Mouse (Mus musculus) ES-E14 (cell line): ENCODE measurements around the gene Map4k2. TPM values are rescaled to one million over a fixed set of nuclear protein-coding genes. Genes with fewer than 3 reads are reported as not detected.

Experiments
- DNase-seq: peaks from one replicate; pipeline ENCODE4 v3.0.0-alpha.2; 2013; ENCODE audit warnings: low read depth, low spot score
- H3K27ac ChIP-seq: 2 replicates; pipeline ENCODE4 v1.5.1; 2012; ENCODE audit warnings: low read depth, mild to moderate bottlenecking, low read length, moderate library complexity, mixed read lengths; ENCODE audit not compliant: poor library complexity, insufficient read depth, severe bottlenecking
- H3K36me3 ChIP-seq: 2 replicates; pipeline ENCODE4 v1.6.1; 2012; ENCODE audit warnings: mild to moderate bottlenecking, low read length, moderate library complexity, mixed read lengths; ENCODE audit not compliant: control insufficient read depth, poor library complexity, insufficient read depth, severe bottlenecking
- H3K4me1 ChIP-seq, 2 experiments: fragments of 150-350 bp in 1 of 2; sonication (generic) in 1 of 2; 2 replicates each; pipeline ENCODE4 v1.6.1; 2012; ENCODE audit warnings: low read length in 2 of 2, mild to moderate bottlenecking in 1 of 2, mixed read lengths in 1 of 2; ENCODE audit not compliant: control insufficient read depth in 2 of 2, insufficient read depth in 2 of 2, poor library complexity in 1 of 2
- H3K4me3 ChIP-seq, 2 experiments: fragments of 150-350 bp in 1 of 2; sonication (generic) in 1 of 2; 2 replicates each; pipeline ENCODE4 v1.5.1; 2012; ENCODE audit warnings: low read length in 2 of 2, low read depth in 1 of 2, mild to moderate bottlenecking in 1 of 2, mixed read lengths in 1 of 2; ENCODE audit not compliant: insufficient read depth in 1 of 2, poor library complexity in 1 of 2, severe bottlenecking in 1 of 2
- H3K9ac ChIP-seq: 2 replicates; pipeline ENCODE4 v1.6.1; 2012; ENCODE audit warnings: low read depth, mild to moderate bottlenecking, low read length, mixed read lengths; ENCODE audit not compliant: poor library complexity, insufficient read depth, severe bottlenecking
- H3K9me3 ChIP-seq: fragments of 150-350 bp; sonication (generic); 2 replicates; pipeline ENCODE4 v1.6.1; 2012; ENCODE audit warnings: low read depth, mild to moderate bottlenecking, low read length; ENCODE audit not compliant: control insufficient read depth, insufficient read depth
- CHD2 ChIP-seq: IDR thresholded peaks from 2 replicates; pipeline ENCODE4 v1.6.1; 2014; ENCODE audit warnings: mild to moderate bottlenecking, low read depth, low read length, inconsistent platforms
- HCFC1 ChIP-seq: IDR thresholded peaks from 2 replicates; pipeline ENCODE4 v1.6.1; 2012; ENCODE audit warnings: low read length, inconsistent platforms, borderline replicate concordance; ENCODE audit not compliant: insufficient read depth
- MAFK ChIP-seq: IDR thresholded peaks from 2 replicates; pipeline ENCODE4 v1.6.1; 2014; ENCODE audit warnings: mild to moderate bottlenecking, low read depth, low read length, inconsistent platforms; ENCODE audit not compliant: insufficient read depth
- ZC3H11A ChIP-seq: IDR thresholded peaks from 2 replicates; pipeline ENCODE4 v1.6.1; 2012; ENCODE audit warnings: low read depth, mild to moderate bottlenecking, inconsistent platforms, low read length, borderline replicate concordance
- ZNF384 ChIP-seq: IDR thresholded peaks from 2 replicates; pipeline ENCODE4 v1.6.1; 2012; ENCODE audit warnings: low read depth, low read length, inconsistent platforms
- in situ Hi-C, 2 experiments: fragments of 600-800 bp; cut with MboI; formaldehyde crosslinking; loops; one replicate each; pipeline ENCODE4 v1.15.1; 2025; ENCODE audit warnings: low sequenced_read_pairs in 2 of 2, inconsistent platforms in 1 of 2; ENCODE audit not compliant: unreplicated experiment in 2 of 2
- total RNA-seq: library from RNA; depleted of rRNA; stranded (reverse); fragments of 300-350 nt; gene quantifications from 2 replicates; pipeline ENCODE4 v1.2.3, GENCODE M21; 2012

Gene Map4k2
- total RNA-seq, 1 experiment, result 29.4 TPM

- Histone ChIP-seq H3K4me1 (peaks cover 0 to 2% of the 10 kb centered on the region in 2 experiments; a peak in 1 of 4 replicates), H3K4me3 (no peak overlapping the region), H3K9ac (no peak overlapping the region), H3K27ac (no peak overlapping the region), H3K36me3 (peaks cover 16% of the 10 kb centered on the region; the same call in 1 of the 2 replicates), H3K9me3 (no peaks in the 10 kb centered on the region)
- no peak for DNase-seq
- TF ChIP-seq CHD2 (no peak), ZNF384 (no peak), HCFC1 (no peak), ZC3H11A (no peak), MAFK (no peak)
- in situ Hi-C loops, result no loop called here
Observed at GRCm38 (mm10) chr19:6349215-6349983, 8.5 kb downstream of the Map4k2 start.

DNA sequence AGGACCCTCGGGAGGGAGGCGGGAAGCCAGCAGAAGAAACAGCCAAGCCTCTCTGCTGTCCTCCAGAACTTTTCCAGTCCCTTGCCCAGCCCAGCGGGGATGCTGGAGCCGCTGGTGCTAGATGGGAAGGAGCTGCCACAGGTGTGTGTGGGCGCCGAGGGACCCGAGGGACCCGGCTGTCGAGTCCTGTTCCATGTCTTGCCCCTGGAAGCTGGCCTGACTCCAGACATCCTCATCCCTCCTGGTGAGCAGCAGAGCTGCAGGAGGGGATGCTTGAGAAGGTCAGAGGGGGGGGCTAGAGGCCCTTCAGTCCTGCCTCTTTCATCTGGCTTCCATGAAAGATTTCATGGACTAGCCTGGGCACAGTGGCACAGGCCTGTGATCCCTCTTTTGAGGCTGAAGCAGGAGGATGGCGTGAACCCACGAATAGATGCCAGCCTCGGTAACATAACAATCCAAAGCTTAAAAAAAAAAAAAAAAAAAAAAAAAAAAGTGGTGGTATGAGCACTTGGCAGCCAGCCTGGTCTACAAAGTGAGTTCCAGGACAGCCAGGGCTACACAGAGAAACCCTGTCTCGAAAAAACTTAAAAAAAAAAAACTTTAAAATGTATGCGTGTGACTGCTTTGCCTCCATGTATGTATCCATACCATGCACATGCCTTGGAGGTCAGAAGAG is 10.6 kb downstream of the Map4k2 start:
- Histone ChIP-seq H3K4me3 (no peak overlapping the region), H3K4me1 (no peaks in the 10 kb centered on the region), H3K27ac (no peak overlapping the region), H3K9me3 (no peaks in the 10 kb centered on the region), H3K36me3 (peaks cover 6% of the 10 kb centered on the region; the same call in 1 of the 2 replicates), H3K9ac (no peak overlapping the region)
- in situ Hi-C loops, result no loop called here
- TF ChIP-seq CHD2 (no peak), ZNF384 (no peak), ZC3H11A (no peak), MAFK (no peak), HCFC1 (no peak)
- no peak for DNase-seq

GRCm38 (mm10) chr19:6352107-6352505 is 11.2 kb downstream of the Map4k2 start:
- peaks cover 5% of the 10 kb centered on the region; the same call in 1 of the 2 replicates for H3K36me3 ChIP-seq
- no peak for TF ChIP-seq ZC3H11A
- no peak for TF ChIP-seq ZNF384
- no peak for TF ChIP-seq MAFK
- TF ChIP-seq CHD2, result no peak
- TF ChIP-seq HCFC1, result no peak
- in situ Hi-C loops, result no loop called here

GRCm38 (mm10) chr19:6354030-6354429 is 13.1 kb downstream of the Map4k2 start:
- Histone ChIP-seq H3K9ac (no peak overlapping the region), H3K9me3 (no peaks in the 10 kb centered on the region), H3K36me3 (peaks cover 5% of the 10 kb centered on the region; the same call in 1 of the 2 replicates), H3K27ac (no peak overlapping the region), H3K4me1 (no peaks in the 10 kb centered on the region), H3K4me3 (no peak overlapping the region)
- DNase-seq, result no peak
- in situ Hi-C loops, result no loop called here
- no peak for TF ChIP-seq CHD2
- TF ChIP-seq ZC3H11A, result no peak
- TF ChIP-seq ZNF384, result no peak
- no peak for TF ChIP-seq MAFK
- TF ChIP-seq HCFC1, result no peak

More at GRCm38 (mm10) chr19:6352107-6352505, 11.2 kb downstream of the Map4k2 start:
- no peaks in the 10 kb centered on the region for H3K9me3 ChIP-seq
- no peak for DNase-seq
- H3K4me3 ChIP-seq, result no peak overlapping the region
- no peaks in the 10 kb centered on the region for H3K4me1 ChIP-seq
- no peak overlapping the region for H3K9ac ChIP-seq
- H3K27ac ChIP-seq, result no peak overlapping the region
